Mouse (Mus musculus): ENCODE measurements at regions not wholly inside any gene's neighbourhood (a gene's known extent, or its start where the extent isn't known, plus 50 kb on each side); places are given as distances from the start of the nearest gene placed in this dataset.

DNA sequence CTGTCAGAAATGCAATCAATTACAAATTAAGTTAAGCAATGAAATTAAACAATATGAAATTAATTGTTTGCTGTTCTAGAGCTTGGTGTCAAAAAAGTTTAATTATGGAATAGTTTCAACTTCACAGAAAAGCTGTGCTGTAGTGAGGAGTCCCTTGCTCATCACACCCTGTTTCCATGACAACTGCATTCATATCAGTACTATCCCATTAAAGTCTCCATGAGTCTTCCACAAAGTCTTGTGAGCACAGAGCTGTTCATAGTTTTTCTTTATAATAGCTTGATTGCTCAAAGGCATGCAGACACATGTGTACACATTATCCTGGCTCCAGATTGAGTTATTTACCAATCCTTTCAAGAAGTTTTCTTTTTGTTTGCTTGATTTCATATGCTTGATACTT is 98.9 kb downstream of the Med10 start:
- no peak for TF ChIP-seq CTCF (IDR thresholded peaks at IDR 0.05; ENCODE audit: control insufficient read depth, insufficient read depth, insufficient replicate concordance, low read depth, low read length)
- TF ChIP-seq POLR2A (IDR thresholded peaks at IDR 0.05; ENCODE audit: control insufficient read depth, low read depth, low read length) = no peak
